Mouse (Mus musculus): Measurements from ENCODE around the gene Jmjd8.

- TF ChIP-seq CTCF (IDR thresholded peaks at IDR 0.05; ENCODE audit: borderline replicate concordance, insufficient read depth, low read length) (no peak), POLR2A (IDR thresholded peaks at IDR 0.05; ENCODE audit: low read depth, low read length) (peak; percentile 50; the same call in 1 of the 2 replicates)
Observed at GRCm38 (mm10) chr17:25874721-25875170, 46.1 kb downstream of the Jmjd8 start, which contains the start of gene Mettl26.

All from embryonic fibroblast, embryonic 13.5 days (primary cell).